Mouse (Mus musculus): Measurements from ENCODE around the gene Hsd17b6. TPM values are rescaled to one million over a fixed set of nuclear protein-coding genes. Genes with fewer than 3 reads are reported as not detected.
A peak's percentile ranks its signal among the peaks of the same experiment; 100 is the strongest.

Hsd17b6 gene
- polyA plus RNA-seq, 1 experiment from 2014 or later: not detected

GRCm38 (mm10) chr10:128041636-128042035 lies 34.2 kb upstream of the Hsd17b6 start:
- Histone ChIP-seq H3K36me3 (ENCODE audit: control insufficient read depth, insufficient read depth, low read length) (peaks cover 91% of the 10 kb centered on the region), H3K27ac (ENCODE audit: low read depth) (no peak overlapping the region), H3K4me2 (ENCODE audit: low read length) (no peak overlapping the region), H3K27me3 (replicated peaks; ENCODE audit: control insufficient read depth, insufficient read depth, low read length) (no peaks in the 10 kb centered on the region), H3K4me3 (ENCODE audit: low read depth, low read length) (no peak overlapping the region), H3K4me1 (replicated peaks; ENCODE audit: control insufficient read depth, insufficient read depth, low read length) (peaks cover 29% of the 10 kb centered on the region), H3K9me3 (ENCODE audit: control insufficient read depth, low read length) (no peaks in the 10 kb centered on the region), H3K9ac (ENCODE audit: low read length) (no peak overlapping the region)
- 78% methylated on average over 4 of the region's 4 CpGs for WGBS
- no peak for DNase-seq (ENCODE audit: low spot score)
- ATAC-seq (replicated peaks; ENCODE audit: low FRiP score, low TSS enrichment, low read depth): no peak

GRCm38 (mm10) chr10:128040293-128040692 lies 32.9 kb upstream of the Hsd17b6 start:
- no peak overlapping the region for H3K9ac ChIP-seq (ENCODE audit: low read length)
- no peak for DNase-seq (ENCODE audit: low spot score)
- H3K27me3 ChIP-seq (replicated peaks; ENCODE audit: control insufficient read depth, insufficient read depth, low read length): no peaks in the 10 kb centered on the region
- no peak overlapping the region for H3K4me3 ChIP-seq (ENCODE audit: low read depth, low read length)
- whole genome bisulfite sequencing: 91% methylated on average over 5 of the region's 5 CpGs
- no peaks in the 10 kb centered on the region for H3K9me3 ChIP-seq (ENCODE audit: control insufficient read depth, low read length)
- no peak overlapping the region for H3K4me2 ChIP-seq (ENCODE audit: low read length)
- H3K4me1 ChIP-seq (replicated peaks; ENCODE audit: control insufficient read depth, insufficient read depth, low read length): peaks cover 29% of the 10 kb centered on the region
- peaks cover 78% of the 10 kb centered on the region for H3K36me3 ChIP-seq (ENCODE audit: control insufficient read depth, insufficient read depth, low read length)
- no peak for ATAC-seq (replicated peaks; ENCODE audit: low FRiP score, low TSS enrichment, low read depth)
- no peak overlapping the region for H3K27ac ChIP-seq (ENCODE audit: low read depth)

- H3K9me3 ChIP-seq (ENCODE audit: control insufficient read depth, low read length): no peaks in the 10 kb centered on the region
- H3K27me3 ChIP-seq (replicated peaks; ENCODE audit: control insufficient read depth, insufficient read depth, low read length): no peaks in the 10 kb centered on the region
- peaks cover 74% of the 10 kb centered on the region for H3K36me3 ChIP-seq (ENCODE audit: control insufficient read depth, insufficient read depth, low read length)
- no peak overlapping the region; the same call in 1 of the 2 replicates for H3K9ac ChIP-seq (ENCODE audit: low read length)
- H3K4me1 ChIP-seq (replicated peaks; ENCODE audit: control insufficient read depth, insufficient read depth, low read length): peaks cover 29% of the 10 kb centered on the region
- no peak overlapping the region for H3K4me3 ChIP-seq (ENCODE audit: low read depth, low read length)
- no peak overlapping the region for H3K4me2 ChIP-seq (ENCODE audit: low read length)
- DNase-seq (ENCODE audit: low spot score): no peak
- ATAC-seq (replicated peaks; ENCODE audit: low FRiP score, low TSS enrichment, low read depth): no peak
- H3K27ac ChIP-seq (ENCODE audit: low read depth): no peak overlapping the region
- 73% methylated on average over 3 of the region's 3 CpGs for WGBS
These were observed 32.4 kb upstream of the Hsd17b6 start for GRCm38 (mm10) chr10:128039858-128040257.

- H3K27ac ChIP-seq (ENCODE audit: low read depth): no peak overlapping the region
- H3K9ac ChIP-seq (ENCODE audit: low read length): no peak overlapping the region
- DNase-seq (ENCODE audit: low spot score): no peak
- no peak for ATAC-seq (replicated peaks; ENCODE audit: low FRiP score, low TSS enrichment, low read depth)
- peaks cover 29% of the 10 kb centered on the region for H3K4me1 ChIP-seq (replicated peaks; ENCODE audit: control insufficient read depth, insufficient read depth, low read length)
- WGBS: 49% methylated on average over 5 of the region's 5 CpGs
- no peaks in the 10 kb centered on the region for H3K9me3 ChIP-seq (ENCODE audit: control insufficient read depth, low read length)
- peaks cover 67% of the 10 kb centered on the region for H3K36me3 ChIP-seq (ENCODE audit: control insufficient read depth, insufficient read depth, low read length)
- H3K4me2 ChIP-seq (ENCODE audit: low read length): no peak overlapping the region
- H3K4me3 ChIP-seq (ENCODE audit: low read depth, low read length): no peak overlapping the region
- H3K27me3 ChIP-seq (replicated peaks; ENCODE audit: control insufficient read depth, insufficient read depth, low read length): no peaks in the 10 kb centered on the region
These were observed 31.8 kb upstream of the Hsd17b6 start for GRCm38 (mm10) chr10:128039167-128039566.

GRCm38 (mm10) chr10:128037921-128038320 lies 30.5 kb upstream of the Hsd17b6 start:
- no peaks in the 10 kb centered on the region for H3K27me3 ChIP-seq (replicated peaks; ENCODE audit: control insufficient read depth, insufficient read depth, low read length)
- no peaks in the 10 kb centered on the region for H3K9me3 ChIP-seq (ENCODE audit: control insufficient read depth, low read length)
- DNase-seq (ENCODE audit: low spot score) (no peak), ATAC-seq (replicated peaks; ENCODE audit: low FRiP score, low TSS enrichment, low read depth) (no peak)
- peak overlapping the region; percentile 81 for H3K4me2 ChIP-seq (ENCODE audit: low read length)
- H3K9ac ChIP-seq (ENCODE audit: low read length): no peak overlapping the region
- no peak overlapping the region for H3K27ac ChIP-seq (ENCODE audit: low read depth)
- WGBS: 73% methylated on average over 3 of the region's 3 CpGs
- peaks cover 55% of the 10 kb centered on the region for H3K36me3 ChIP-seq (ENCODE audit: control insufficient read depth, insufficient read depth, low read length)
- H3K4me1 ChIP-seq (replicated peaks; ENCODE audit: control insufficient read depth, insufficient read depth, low read length): peaks cover 27% of the 10 kb centered on the region
- no peak overlapping the region; the same call in 1 of the 2 replicates for H3K4me3 ChIP-seq (ENCODE audit: low read depth, low read length)

- DNase-seq (ENCODE audit: low spot score) (no peak), ATAC-seq (replicated peaks; ENCODE audit: low FRiP score, low TSS enrichment, low read depth) (no peak)
- H3K27ac ChIP-seq (ENCODE audit: low read depth): peak overlapping the region; percentile 95
- H3K4me3 ChIP-seq (ENCODE audit: low read depth, low read length): peak overlapping the region; percentile 100
- H3K4me2 ChIP-seq (ENCODE audit: low read length): peak overlapping the region; percentile 81
- peaks cover 20% of the 10 kb centered on the region for H3K4me1 ChIP-seq (replicated peaks; ENCODE audit: control insufficient read depth, insufficient read depth, low read length)
- H3K27me3 ChIP-seq (replicated peaks; ENCODE audit: control insufficient read depth, insufficient read depth, low read length): no peaks in the 10 kb centered on the region
- H3K9me3 ChIP-seq (ENCODE audit: control insufficient read depth, low read length): no peaks in the 10 kb centered on the region
- WGBS: 4% methylated on average over 10 of the region's 10 CpGs
- peaks cover 47% of the 10 kb centered on the region for H3K36me3 ChIP-seq (ENCODE audit: control insufficient read depth, insufficient read depth, low read length)
- peak overlapping the region; percentile 100 for H3K9ac ChIP-seq (ENCODE audit: low read length)
These were observed 29.5 kb upstream of the Hsd17b6 start for GRCm38 (mm10) chr10:128036746-128037425.

- WGBS: 69% methylated on average over 2 of the region's 2 CpGs
- DNase-seq (ENCODE audit: low spot score) (no peak), ATAC-seq (replicated peaks; ENCODE audit: low FRiP score, low TSS enrichment, low read depth) (no peak)
- Histone ChIP-seq H3K4me2 (ENCODE audit: low read length) (no peak overlapping the region), H3K9ac (ENCODE audit: low read length) (no peak overlapping the region), H3K27me3 (replicated peaks; ENCODE audit: control insufficient read depth, insufficient read depth, low read length) (no peaks in the 10 kb centered on the region), H3K27ac (ENCODE audit: low read depth) (no peak overlapping the region), H3K9me3 (ENCODE audit: control insufficient read depth, low read length) (no peaks in the 10 kb centered on the region), H3K4me3 (ENCODE audit: low read depth, low read length) (no peak overlapping the region), H3K36me3 (ENCODE audit: control insufficient read depth, insufficient read depth, low read length) (peaks cover 52% of the 10 kb centered on the region), H3K4me1 (replicated peaks; ENCODE audit: control insufficient read depth, insufficient read depth, low read length) (no peaks in the 10 kb centered on the region; the same call in 1 of the 2 replicates)
These were observed 23.4 kb upstream of the Hsd17b6 start for GRCm38 (mm10) chr10:128030860-128031259.

GRCm38 (mm10) chr10:128029931-128030330 lies 22.5 kb upstream of the Hsd17b6 start:
- 92% methylated on average over 7 of the region's 7 CpGs for WGBS

GRCm38 (mm10) chr10:128023496-128023895 lies 16.1 kb upstream of the Hsd17b6 start:
- 96% methylated on average over 10 of the region's 10 CpGs for WGBS
- H3K9me3 ChIP-seq (ENCODE audit: control insufficient read depth, low read length): no peaks in the 10 kb centered on the region
- peaks cover 78% of the 10 kb centered on the region for H3K36me3 ChIP-seq (ENCODE audit: control insufficient read depth, insufficient read depth, low read length)

More at GRCm38 (mm10) chr10:128029931-128030330, 22.5 kb upstream of the Hsd17b6 start:
- Histone ChIP-seq H3K4me2 (ENCODE audit: low read length) (no peak overlapping the region), H3K27ac (ENCODE audit: low read depth) (no peak overlapping the region), H3K4me1 (replicated peaks; ENCODE audit: control insufficient read depth, insufficient read depth, low read length) (no peaks in the 10 kb centered on the region; the same call in 1 of the 2 replicates), H3K36me3 (ENCODE audit: control insufficient read depth, insufficient read depth, low read length) (peaks cover 56% of the 10 kb centered on the region), H3K9me3 (ENCODE audit: control insufficient read depth, low read length) (no peaks in the 10 kb centered on the region), H3K27me3 (replicated peaks; ENCODE audit: control insufficient read depth, insufficient read depth, low read length) (no peaks in the 10 kb centered on the region), H3K4me3 (ENCODE audit: low read depth, low read length) (no peak overlapping the region), H3K9ac (ENCODE audit: low read length) (no peak overlapping the region)
- ATAC-seq (replicated peaks; ENCODE audit: low FRiP score, low TSS enrichment, low read depth): no peak
- DNase-seq (ENCODE audit: low spot score): no peak

More at GRCm38 (mm10) chr10:128023496-128023895, 16.1 kb upstream of the Hsd17b6 start:
- Histone ChIP-seq H3K4me2 (ENCODE audit: low read length) (no peak overlapping the region), H3K9ac (ENCODE audit: low read length) (no peak overlapping the region), H3K4me3 (ENCODE audit: low read depth, low read length) (no peak overlapping the region), H3K27me3 (replicated peaks; ENCODE audit: control insufficient read depth, insufficient read depth, low read length) (no peaks in the 10 kb centered on the region), H3K27ac (ENCODE audit: low read depth) (no peak overlapping the region), H3K4me1 (replicated peaks; ENCODE audit: control insufficient read depth, insufficient read depth, low read length) (no peaks in the 10 kb centered on the region)
- DNase-seq (ENCODE audit: low spot score): no peak
- ATAC-seq (replicated peaks; ENCODE audit: low FRiP score, low TSS enrichment, low read depth): no peak
